Mouse (Mus musculus) CH12.LX (cell line): ENCODE results near the gene St6galnac1. TPM values are rescaled to one million over a fixed set of nuclear protein-coding genes. Genes with fewer than 3 reads are reported as not detected.

Experiments
- DNase-seq: peaks from one replicate; pipeline ENCODE4 v3.0.0-alpha.2; 2013; ENCODE audit errors: extremely low read depth
- H3K27ac ChIP-seq: 2 replicates; pipeline ENCODE4 v1.5.1; 2012; ENCODE audit warnings: low read depth, mild to moderate bottlenecking, control low read depth, moderate library complexity; ENCODE audit not compliant: insufficient read depth
- H3K27me3 ChIP-seq: replicated peaks from 2 replicates; pipeline ENCODE3; 2012; ENCODE audit warnings: inconsistent platforms
- H3K36me3 ChIP-seq, 2 experiments: replicated peaks in 1 of 2; 2 replicates each; pipeline versions ENCODE3 to v1.6.1; 2012; ENCODE audit warnings: inconsistent platforms in 1 of 2, low read length in 1 of 2, mild to moderate bottlenecking in 1 of 2, mixed read lengths in 1 of 2, moderate library complexity in 1 of 2; ENCODE audit not compliant: control insufficient read depth in 1 of 2, insufficient read depth in 1 of 2
- H3K4me1 ChIP-seq, 2 experiments: 2 replicates each; pipeline ENCODE4 v1.6.1; 2012; ENCODE audit warnings: inconsistent platforms in 1 of 2, moderate library complexity in 1 of 2; ENCODE audit not compliant: insufficient read depth in 2 of 2, control insufficient read depth in 1 of 2
- H3K4me2 ChIP-seq: 2 replicates; pipeline ENCODE4 v1.6.1; 2012; ENCODE audit warnings: low read depth, mild to moderate bottlenecking, control low read depth; ENCODE audit not compliant: poor library complexity, insufficient read depth, severe bottlenecking
- H3K4me3 ChIP-seq, 3 experiments: fragments of 150-350 bp in 1 of 3; sonication (generic) in 1 of 3; replicated peaks in 1 of 3; 2 replicates each; pipeline versions ENCODE3 to v1.5.1; 2011 to 2012; ENCODE audit warnings: low read depth in 2 of 3, low read length in 2 of 3, mild to moderate bottlenecking in 2 of 3, moderate library complexity in 2 of 3, control low read depth in 1 of 3, improper control_type of control experiment in 1 of 3, inconsistent platforms in 1 of 3, mixed read lengths in 1 of 3; ENCODE audit not compliant: poor library complexity in 1 of 3
- H3K79me2 ChIP-seq: replicated peaks from 2 replicates; pipeline ENCODE4 v1.6.1; 2012; ENCODE audit warnings: mild to moderate bottlenecking, moderate library complexity; ENCODE audit not compliant: control insufficient read depth, poor library complexity, insufficient read depth, severe bottlenecking; ENCODE audit errors: extremely low read depth
- H3K9ac ChIP-seq: 2 replicates; pipeline ENCODE4 v1.6.1; 2012; ENCODE audit warnings: low read depth, mild to moderate bottlenecking, control low read depth, moderate library complexity; ENCODE audit not compliant: insufficient read depth
- H3K9me3 ChIP-seq: replicated peaks from 2 replicates; pipeline ENCODE3; 2012; ENCODE audit warnings: low read length, inconsistent platforms, mixed read lengths
- BHLHE40 ChIP-seq: IDR thresholded peaks from 2 replicates; pipeline ENCODE4 v1.6.1; 2011; ENCODE audit warnings: mild to moderate bottlenecking, low read depth, low read length, improper control_type of control experiment
- E2F4 ChIP-seq: IDR thresholded peaks from 2 replicates; pipeline ENCODE4 v1.6.1; 2011; ENCODE audit warnings: low read depth, low read length, improper control_type of control experiment; ENCODE audit not compliant: insufficient replicate concordance
- HCFC1 ChIP-seq: IDR thresholded peaks from 2 replicates; pipeline ENCODE4 v1.6.1; 2012; ENCODE audit warnings: low read depth, mild to moderate bottlenecking, inconsistent platforms, low read length, improper control_type of control experiment
- JUND ChIP-seq: conservative IDR thresholded peaks from 2 replicates; pipeline ENCODE4 v1.6.1; 2011; ENCODE audit warnings: low read depth, low read length, improper control_type of control experiment
- KAT2A ChIP-seq: IDR thresholded peaks from 2 replicates; pipeline ENCODE4 v1.6.1; 2012; ENCODE audit warnings: low read length, improper control_type of control experiment, inconsistent platforms; ENCODE audit not compliant: insufficient replicate concordance
- MAZ ChIP-seq: IDR thresholded peaks from 2 replicates; pipeline ENCODE4 v1.6.1; 2012; ENCODE audit warnings: low read depth, mild to moderate bottlenecking, inconsistent platforms, low read length, improper control_type of control experiment, moderate library complexity
- NRF1 ChIP-seq: IDR thresholded peaks from 2 replicates; pipeline ENCODE4 v1.6.1; 2014; ENCODE audit warnings: low read depth, mild to moderate bottlenecking, inconsistent platforms, low read length, improper control_type of control experiment, moderate library complexity
- RCOR1 ChIP-seq: conservative IDR thresholded peaks from 2 replicates; pipeline ENCODE4 v1.6.1; 2012; ENCODE audit warnings: low read depth, mild to moderate bottlenecking, inconsistent platforms, low read length, improper control_type of control experiment
- SIN3A ChIP-seq: IDR thresholded peaks from 2 replicates; pipeline ENCODE4 v1.6.1; 2012; ENCODE audit warnings: low read length, improper control_type of control experiment, inconsistent platforms
- UBTF ChIP-seq: IDR thresholded peaks from 2 replicates; pipeline ENCODE4 v1.6.1; 2012; ENCODE audit warnings: low read depth, mild to moderate bottlenecking, inconsistent platforms, low read length, improper control_type of control experiment, moderate library complexity
- ZMIZ1 ChIP-seq: IDR thresholded peaks from 2 replicates; pipeline ENCODE4 v1.6.1; 2012; ENCODE audit warnings: low read depth, mild to moderate bottlenecking, inconsistent platforms, low read length, improper control_type of control experiment
- ZNF384 ChIP-seq: IDR thresholded peaks from 2 replicates; pipeline ENCODE4 v1.6.1; 2012; ENCODE audit warnings: low read depth, low read length, improper control_type of control experiment, inconsistent platforms
- dilution Hi-C: fragments of 300-500 bp; cut with MboI; formaldehyde crosslinking; loops from 2 replicates; pipeline ENCODE4 v1.14.3; 2020; ENCODE audit warnings: low sequenced_read_pairs; ENCODE audit not compliant: extremely low pct_unique_long_range_greater_than_20kb, extremely low pct_ligation_motif_present
- in situ Hi-C: fragments of 300-500 bp; cut with MboI; formaldehyde crosslinking; loops from 3 replicates; pipeline ENCODE4 v1.14.3; 2019; ENCODE audit warnings: low sequenced_read_pairs, low pct_ligation_motif_present, low pct_unique_long_range_greater_than_20kb, mixed read lengths
- polyA plus RNA-seq: library from polyadenylated mRNA; unstranded; fragments of >175 nt; gene quantifications from 2 replicates; pipeline ENCODE4 v1.2.1, GENCODE M21; 2012; ENCODE audit warnings: low read depth; ENCODE audit not compliant: insufficient read length
- total RNA-seq, 2 experiments: library from RNA; depleted of rRNA; stranded (reverse); fragments of 300-350 nt in 1 of 2; fragments of >200 nt in 1 of 2; gene quantifications; 2 replicates each; pipeline ENCODE4 v1.2.3; 2012 to 2014

Gene St6galnac1
- total and polyA plus RNA-seq, 3 experiments, result not detected

DNA sequence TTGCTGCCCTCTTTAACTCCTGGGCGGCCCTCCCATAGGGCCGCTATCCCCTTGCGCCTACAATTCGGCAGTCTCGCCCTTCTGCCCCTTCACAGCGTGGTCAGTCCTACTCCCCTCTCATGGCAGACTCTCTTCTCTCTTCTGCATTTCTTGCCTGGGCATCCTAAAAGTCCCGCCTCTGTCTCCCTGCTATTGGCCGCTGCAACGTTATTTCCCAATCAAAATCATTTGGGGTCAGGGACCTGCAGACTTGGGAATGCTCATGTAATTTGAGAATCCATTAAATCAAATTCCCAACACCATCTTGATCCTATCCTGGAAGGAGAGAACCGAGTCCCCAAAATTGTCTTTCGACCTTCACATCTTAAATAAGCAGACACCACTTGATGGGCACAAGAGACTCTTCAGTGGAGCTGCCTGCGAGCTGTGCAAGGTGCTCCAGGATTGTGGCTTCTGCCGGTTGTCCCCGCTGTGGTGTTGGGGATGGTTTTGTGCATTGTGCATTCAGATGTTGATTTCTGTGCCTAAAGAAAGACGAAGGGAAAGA is 54.9 kb downstream of the St6galnac1 start:
- DNase-seq, result no peak

More for the DNA sequence above, 54.9 kb downstream of the St6galnac1 start:
- Histone ChIP-seq H3K27me3 (no peaks in the 10 kb centered on the region), H3K79me2 (no peaks in the 10 kb centered on the region), H3K9ac (no peak overlapping the region), H3K4me2 (no peak overlapping the region), H3K27ac (no peak overlapping the region), H3K9me3 (peaks cover 18% of the 10 kb centered on the region), H3K4me3 (no peak overlapping the region), H3K36me3 (no peaks in the 10 kb centered on the region), H3K4me1 (peaks cover 8 to 9% of the 10 kb centered on the region in 2 experiments; a peak in 3 of 4 replicates)
- TF ChIP-seq KAT2A, result no peak
- no peak for TF ChIP-seq SIN3A
- no peak for TF ChIP-seq E2F4
- TF ChIP-seq ZNF384, result no peak
- TF ChIP-seq HCFC1, result no peak
- no peak for TF ChIP-seq MAZ
- TF ChIP-seq NRF1, result no peak
- TF ChIP-seq ZMIZ1, result no peak
- no peak for TF ChIP-seq RCOR1
- no peak for TF ChIP-seq JUND
- no peak for TF ChIP-seq BHLHE40
- no peak for TF ChIP-seq UBTF
- dilution Hi-C loops, result no loop called here
- in situ Hi-C loops, result no loop called here

Other genes with a start within 250 kb of the St6galnac1 start
- 0.84 and 2.1 TPM in 2 replicates for gene Sphk1, start 244.6 kb downstream of the St6galnac1 start, total RNA-seq (2012; rRNA removed)
- 0.20 and 0.89 TPM in 2 replicates for gene Sphk1, start 244.6 kb downstream of the St6galnac1 start, total RNA-seq (2014; rRNA removed)
- gene Sphk1, start 244.6 kb downstream of the St6galnac1 start, polyA plus RNA-seq, result 0.26 and 0.50 TPM in 2 replicates
- gene Ube2o, start 194.1 kb downstream of the St6galnac1 start, total RNA-seq (2012; rRNA removed), result 37.6 and 42.8 TPM in 2 replicates
- 12.6 and 12.7 TPM in 2 replicates for gene Ube2o, start 194.1 kb downstream of the St6galnac1 start, total RNA-seq (2014; rRNA removed)
- 50.5 and 61.7 TPM in 2 replicates for gene Ube2o, start 194.1 kb downstream of the St6galnac1 start, polyA plus RNA-seq
- gene Aanat, start 189.1 kb downstream of the St6galnac1 start, total RNA-seq (2012; rRNA removed), result not detected in 2 replicates
- gene Aanat, start 189.1 kb downstream of the St6galnac1 start, total RNA-seq (2014; rRNA removed), result not detected in 2 replicates
- gene Aanat, start 189.1 kb downstream of the St6galnac1 start, polyA plus RNA-seq, result not detected in 2 replicates
- 8.5 and 12.1 TPM in 2 replicates for gene Rhbdf2, start 148.5 kb downstream of the St6galnac1 start, total RNA-seq (2012; rRNA removed)
- gene Rhbdf2, start 148.5 kb downstream of the St6galnac1 start, total RNA-seq (2014; rRNA removed), result 3.1 and 3.4 TPM in 2 replicates
- gene Rhbdf2, start 148.5 kb downstream of the St6galnac1 start, polyA plus RNA-seq, result 11.8 and 14.7 TPM in 2 replicates
- gene Prcd, start 122.0 kb downstream of the St6galnac1 start, total RNA-seq (2012; rRNA removed), result not detected in 2 replicates
- gene Prcd, start 122.0 kb downstream of the St6galnac1 start, total RNA-seq (2014; rRNA removed), result not detected in 2 replicates
- not detected in 2 replicates for gene Prcd, start 122.0 kb downstream of the St6galnac1 start, polyA plus RNA-seq
- gene Cygb, start 121.2 kb downstream of the St6galnac1 start, total RNA-seq (2012; rRNA removed), result not detected in 2 replicates
- not detected in 2 replicates for gene Cygb, start 121.2 kb downstream of the St6galnac1 start, total RNA-seq (2014; rRNA removed)
- 0.11 TPM in 1 of 2 replicates, not detected in the other for gene Cygb, start 121.2 kb downstream of the St6galnac1 start, polyA plus RNA-seq
- not detected in 2 replicates for gene Mxra7, start 52.5 kb upstream of the St6galnac1 start, total RNA-seq (2012; rRNA removed)
- not detected in 2 replicates for gene Mxra7, start 52.5 kb upstream of the St6galnac1 start, total RNA-seq (2014; rRNA removed)
- gene Mxra7, start 52.5 kb upstream of the St6galnac1 start, polyA plus RNA-seq, result not detected in 2 replicates
- 60.1 and 63.7 TPM in 2 replicates for gene Mettl23, start 67.8 kb upstream of the St6galnac1 start, total RNA-seq (2012; rRNA removed)
- 64.9 and 82.2 TPM in 2 replicates for gene Mettl23, start 67.8 kb upstream of the St6galnac1 start, total RNA-seq (2014; rRNA removed)
- 30.6 and 44.5 TPM in 2 replicates for gene Mettl23, start 67.8 kb upstream of the St6galnac1 start, polyA plus RNA-seq
- gene Jmjd6, start 67.9 kb upstream of the St6galnac1 start, total RNA-seq (2012; rRNA removed), result 106 and 110 TPM in 2 replicates
- gene Jmjd6, start 67.9 kb upstream of the St6galnac1 start, total RNA-seq (2014; rRNA removed), result 104 and 116 TPM in 2 replicates
- gene Jmjd6, start 67.9 kb upstream of the St6galnac1 start, polyA plus RNA-seq, result 109 and 133 TPM in 2 replicates
- 13.2 and 16.0 TPM in 2 replicates for gene Mfsd11, start 76.9 kb upstream of the St6galnac1 start, total RNA-seq (2012; rRNA removed)
- 3.7 and 4.1 TPM in 2 replicates for gene Mfsd11, start 76.9 kb upstream of the St6galnac1 start, total RNA-seq (2014; rRNA removed)
- gene Mfsd11, start 76.9 kb upstream of the St6galnac1 start, polyA plus RNA-seq, result 15.4 and 17.7 TPM in 2 replicates
- gene Srsf2, start 77.6 kb upstream of the St6galnac1 start, total RNA-seq (2012; rRNA removed), result 298 and 478 TPM in 2 replicates
- gene Srsf2, start 77.6 kb upstream of the St6galnac1 start, total RNA-seq (2014; rRNA removed), result 443 and 471 TPM in 2 replicates
- gene Srsf2, start 77.6 kb upstream of the St6galnac1 start, polyA plus RNA-seq, result 1,116 and 1,224 TPM in 2 replicates
- gene Mgat5b, start 143.4 kb upstream of the St6galnac1 start, total RNA-seq (2012; rRNA removed), result not detected in 2 replicates
- gene Mgat5b, start 143.4 kb upstream of the St6galnac1 start, total RNA-seq (2014; rRNA removed), result not detected in 2 replicates
- gene Mgat5b, start 143.4 kb upstream of the St6galnac1 start, polyA plus RNA-seq, result not detected in 2 replicates